Mouse (Mus musculus): ENCODE results near the gene Ankrd31. TPM values are rescaled to one million over a fixed set of nuclear protein-coding genes. Genes with fewer than 3 reads are reported as not detected.

Gene Ankrd31
- total and polyA plus RNA-seq, 3 experiments, result not detected

DNA sequence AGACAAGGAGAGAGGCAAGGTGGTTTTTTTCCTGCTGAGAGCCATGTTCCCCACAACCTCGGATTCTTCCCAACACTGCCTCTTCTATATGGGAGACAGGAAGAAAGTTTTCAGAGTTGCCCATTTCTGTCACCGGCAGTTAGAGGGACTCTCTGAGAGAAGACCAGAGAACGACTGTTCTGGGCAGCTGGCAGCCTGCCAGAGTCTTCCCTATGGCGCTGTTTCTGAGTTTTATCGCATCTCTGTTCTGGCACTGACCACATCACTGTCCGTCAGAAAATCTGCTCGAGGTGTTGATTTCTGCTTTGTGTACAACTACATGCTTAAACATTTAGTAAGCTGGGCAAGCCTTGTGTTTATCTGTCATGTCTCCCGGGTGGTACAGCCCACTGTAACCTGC is 185.3 kb downstream of the Ankrd31 start:
- Histone ChIP-seq H3K27me3 (ENCODE audit: control insufficient read depth in 1 of 2, insufficient read depth in 2 of 2, low read length in 2 of 2) (no peaks in the 10 kb centered on the region), H3K9me3 (replicated peaks; ENCODE audit: insufficient read depth, low read length) (no peaks in the 10 kb centered on the region), H3K79me2 (ENCODE audit: control insufficient read depth, insufficient read depth, low read length, poor library complexity) (no peaks in the 10 kb centered on the region), H3K9ac (ENCODE audit: control insufficient read depth, low read depth, low read length, poor library complexity, severe bottlenecking) (no peak overlapping the region), H3K4me1 (ENCODE audit: control insufficient read depth in 1 of 2, insufficient read depth in 2 of 2, low read length in 2 of 2) (no peaks in the 10 kb centered on the region), H3K36me3 (ENCODE audit: control insufficient read depth in 1 of 2, insufficient read depth in 2 of 2, low read length in 2 of 2) (no peaks in the 10 kb centered on the region), H3K27ac (ENCODE audit: control insufficient read depth, low read depth, low read length) (no peak overlapping the region), H3K4me3 (ENCODE audit: control insufficient read depth in 1 of 2, insufficient read depth in 1 of 2, low read depth in 2 of 2, low read length in 2 of 2) (no peak overlapping the region)
- DNase-seq (ENCODE audit: low read depth, low spot score), result no peak
- TF ChIP-seq MXI1 (IDR thresholded peaks at IDR 0.05; ENCODE audit: low read depth, low read length), result no peak
- no peak for TF ChIP-seq MYB (IDR thresholded peaks at IDR 0.05; ENCODE audit: low read depth, low read length)
- no peak for TF ChIP-seq E2F4 (IDR thresholded peaks at IDR 0.05; ENCODE audit: borderline replicate concordance, low read depth, low read length)
- TF ChIP-seq USF1 (IDR thresholded peaks at IDR 0.05; ENCODE audit: low read depth, low read length), result no peak
- TF ChIP-seq CHD2 (IDR thresholded peaks at IDR 0.05; ENCODE audit: low read length), result no peak
- no peak for TF ChIP-seq JUND (IDR thresholded peaks at IDR 0.05; ENCODE audit: low read depth, low read length)
- no peak for TF ChIP-seq POLR2A (IDR thresholded peaks at IDR 0.05; ENCODE audit: control insufficient read depth in 1 of 2, insufficient read depth in 1 of 2, low read depth in 1 of 2, low read length in 2 of 2, poor library complexity in 1 of 2)
- TF ChIP-seq ZC3H11A (IDR thresholded peaks at IDR 0.05; ENCODE audit: low read depth, low read length), result no peak
- no peak for TF ChIP-seq EP300 (IDR thresholded peaks at IDR 0.05; ENCODE audit: low read depth in 1 of 2, low read length in 2 of 2)
- no peak for TF ChIP-seq MAZ (IDR thresholded peaks at IDR 0.05; ENCODE audit: low read depth, low read length)
- TF ChIP-seq TAL1 (IDR thresholded peaks at IDR 0.05; ENCODE audit: low read length), result no peak

- Histone ChIP-seq H3K9ac (ENCODE audit: control insufficient read depth, low read depth, low read length, poor library complexity, severe bottlenecking) (no peak overlapping the region), H3K36me3 (ENCODE audit: control insufficient read depth in 1 of 2, insufficient read depth in 2 of 2, low read length in 2 of 2) (no peaks in the 10 kb centered on the region), H3K79me2 (ENCODE audit: control insufficient read depth, insufficient read depth, low read length, poor library complexity) (no peaks in the 10 kb centered on the region), H3K27me3 (ENCODE audit: control insufficient read depth in 1 of 2, insufficient read depth in 2 of 2, low read length in 2 of 2) (no peaks in the 10 kb centered on the region), H3K4me1 (ENCODE audit: control insufficient read depth in 1 of 2, insufficient read depth in 2 of 2, low read length in 2 of 2) (no peaks in the 10 kb centered on the region), H3K4me3 (ENCODE audit: control insufficient read depth in 1 of 2, insufficient read depth in 1 of 2, low read depth in 2 of 2, low read length in 2 of 2) (no peak overlapping the region), H3K9me3 (replicated peaks; ENCODE audit: insufficient read depth, low read length) (no peaks in the 10 kb centered on the region), H3K27ac (ENCODE audit: control insufficient read depth, low read depth, low read length) (no peak overlapping the region)
- TF ChIP-seq KAT2A (conservative IDR thresholded peaks at IDR 0.05; ENCODE audit: low read depth, low read length) (no peak), CHD2 (IDR thresholded peaks at IDR 0.05; ENCODE audit: low read length) (no peak), MXI1 (IDR thresholded peaks at IDR 0.05; ENCODE audit: low read depth, low read length) (no peak), MYB (IDR thresholded peaks at IDR 0.05; ENCODE audit: low read depth, low read length) (no peak), NELFE (IDR thresholded peaks at IDR 0.05; ENCODE audit: low read depth, low read length) (no peak), POLR2AphosphoS2 (IDR thresholded peaks at IDR 0.05; ENCODE audit: low read length) (no peak)
- DNase-seq (ENCODE audit: low read depth, low spot score), result no peak
These were observed 188.2 kb downstream of the Ankrd31 start for GRCm38 (mm10) chr13:96936173-96936777.

- H3K4me3 ChIP-seq (ENCODE audit: control insufficient read depth in 1 of 2, insufficient read depth in 1 of 2, low read depth in 2 of 2, low read length in 2 of 2), result no peak overlapping the region
- H3K27me3 ChIP-seq (ENCODE audit: control insufficient read depth in 1 of 2, insufficient read depth in 2 of 2, low read length in 2 of 2), result no peaks in the 10 kb centered on the region
- TF ChIP-seq NRF1 (IDR thresholded peaks at IDR 0.05; ENCODE audit: insufficient read depth, low read depth, low read length, poor library complexity, severe bottlenecking), result no peak
- no peak for TF ChIP-seq MEF2A (IDR thresholded peaks at IDR 0.05; ENCODE audit: extremely low read depth, insufficient replicate concordance, low read depth, low read length, poor library complexity, severe bottlenecking)
- no peak for TF ChIP-seq MXI1 (IDR thresholded peaks at IDR 0.05; ENCODE audit: low read depth, low read length)
- DNase-seq (ENCODE audit: low read depth, low spot score), result no peak
- H3K9me3 ChIP-seq (replicated peaks; ENCODE audit: insufficient read depth, low read length), result no peaks in the 10 kb centered on the region
- H3K4me1 ChIP-seq (ENCODE audit: control insufficient read depth in 1 of 2, insufficient read depth in 2 of 2, low read length in 2 of 2), result no peaks in the 10 kb centered on the region
- no peaks in the 10 kb centered on the region for H3K36me3 ChIP-seq (ENCODE audit: control insufficient read depth in 1 of 2, insufficient read depth in 2 of 2, low read length in 2 of 2)
- H3K79me2 ChIP-seq (ENCODE audit: control insufficient read depth, insufficient read depth, low read length, poor library complexity), result no peaks in the 10 kb centered on the region
- no peak overlapping the region for H3K9ac ChIP-seq (ENCODE audit: control insufficient read depth, low read depth, low read length, poor library complexity, severe bottlenecking)
- H3K27ac ChIP-seq (ENCODE audit: control insufficient read depth, low read depth, low read length), result no peak overlapping the region
These were observed 189.0 kb downstream of the Ankrd31 start for GRCm38 (mm10) chr13:96937059-96937558.

Measured in MEL (cell line).